Mouse (Mus musculus) neural tube, embryonic 11.5 days (tissue): Measurements from ENCODE around the gene Ift52. TPM values are rescaled to one million over a fixed set of nuclear protein-coding genes. Genes with fewer than 3 reads are reported as not detected.

Experiments
- ATAC-seq: fragments of 200-750 bp; cut with Nextera tagmentation; 2 replicates; pipeline ENCODE4 v1.8.0; 2017; ENCODE audit warnings: moderate number of reproducible peaks, mild to moderate bottlenecking, moderate TSS enrichment, moderate library complexity; ENCODE audit not compliant: insufficient read depth, low FRiP score, low TSS enrichment
- DNase-seq: peaks from one replicate; pipeline ENCODE4 v3.0.0-alpha.2; 2015; ENCODE audit warnings: low spot score
- H3K27ac ChIP-seq: fragments of 300-500 bp; sonication (generic); 2 replicates; pipeline ENCODE4 v1.5.1; 2014; ENCODE audit warnings: low read depth, mild to moderate bottlenecking, low read length
- H3K27me3 ChIP-seq: fragments of 300-500 bp; sonication (generic); 2 replicates; pipeline ENCODE4 v1.6.1; 2014; ENCODE audit warnings: mild to moderate bottlenecking, low read length, mixed read lengths; ENCODE audit not compliant: control insufficient read depth, insufficient read depth
- H3K36me3 ChIP-seq: fragments of 300-500 bp; sonication (generic); 2 replicates; pipeline ENCODE4 v1.6.1; 2014; ENCODE audit warnings: mild to moderate bottlenecking, low read length, moderate library complexity, mixed read lengths; ENCODE audit not compliant: control insufficient read depth, insufficient read depth
- H3K4me1 ChIP-seq: fragments of 300-500 bp; sonication (generic); 2 replicates; pipeline ENCODE4 v1.6.1; 2014; ENCODE audit warnings: low read length, mixed read lengths; ENCODE audit not compliant: control insufficient read depth, insufficient read depth
- H3K4me2 ChIP-seq: fragments of 300-500 bp; sonication (generic); 2 replicates; pipeline ENCODE4 v1.6.1; 2014; ENCODE audit warnings: low read depth, mild to moderate bottlenecking, moderate library complexity
- H3K4me3 ChIP-seq: fragments of 300-500 bp; sonication (generic); 2 replicates; pipeline ENCODE4 v1.5.1; 2014; ENCODE audit warnings: low read depth, low read length
- H3K9ac ChIP-seq: fragments of 300-500 bp; sonication (generic); 2 replicates; pipeline ENCODE4 v1.6.1; 2014; ENCODE audit warnings: mild to moderate bottlenecking, low read length
- H3K9me3 ChIP-seq: fragments of 300-500 bp; sonication (generic); 2 replicates; pipeline ENCODE4 v1.6.1; 2016; ENCODE audit warnings: low read length; ENCODE audit not compliant: control insufficient read depth
- WGBS: fragments of 180-500 bp; shearing (Covaris S2); extraction: QIAGEN DNeasy Blood & Tissue Kit; methylation state at CpG from one replicate; pipeline ENCODE4 v1.1.7; 2014; 5-methylcytosine and 5-hydroxymethylcytosine counted together
- polyA plus RNA-seq: library from polyadenylated mRNA; unstranded; fragments of >200 nt; fragmentation: Nextera tagmentation; extraction: Ambion mirVana; gene quantifications from 2 replicates; pipeline ENCODE4 v1.2.1, GENCODE M21; 2014

Gene Ift52
- polyA plus RNA-seq, 1 experiment from 2014 or later = 55.3 TPM

DNA sequence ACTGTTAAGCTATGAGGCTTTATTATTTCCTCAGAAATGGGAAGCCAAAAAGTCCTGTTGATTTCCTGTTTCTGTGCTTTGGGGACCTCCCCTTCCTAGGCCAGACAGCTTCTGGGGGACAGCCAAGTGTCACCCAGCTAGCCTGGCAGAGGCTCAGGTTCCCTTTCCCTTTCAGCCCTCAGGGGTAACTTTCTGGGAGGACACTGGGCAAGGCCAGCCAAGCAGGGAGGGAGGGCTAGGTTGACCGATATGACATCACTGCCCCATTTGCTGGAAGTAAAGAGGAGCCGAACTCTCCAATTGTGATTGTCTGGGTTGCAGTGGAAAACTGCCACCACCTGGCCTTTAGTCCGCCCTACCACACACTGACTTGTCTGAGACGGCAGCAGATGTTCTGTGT, 41.2 kb upstream of the Ift52 start:
- Histone ChIP-seq H3K4me3 (no peak overlapping the region), H3K4me1 (peaks cover 3% of the 10 kb centered on the region; the same call in 1 of the 2 replicates), H3K4me2 (no peak overlapping the region), H3K27me3 (no peaks in the 10 kb centered on the region), H3K9ac (no peak overlapping the region), H3K36me3 (no peaks in the 10 kb centered on the region), H3K27ac (no peak overlapping the region), H3K9me3 (no peaks in the 10 kb centered on the region)
- WGBS = 64% methylated on average over 4 of the region's 4 CpGs
- no peak for ATAC-seq
- DNase-seq = no peak

GRCm38 (mm10) chr2:162984381-162984780, 32.8 kb upstream of the Ift52 start:
- DNase-seq (no peak), ATAC-seq (no peak)
- H3K36me3 ChIP-seq = no peaks in the 10 kb centered on the region
- no peak overlapping the region for H3K9ac ChIP-seq
- H3K9me3 ChIP-seq = no peaks in the 10 kb centered on the region
- H3K4me1 ChIP-seq = no peaks in the 10 kb centered on the region
- no peak overlapping the region for H3K4me3 ChIP-seq
- 94% methylated on average over 6 of the region's 6 CpGs for WGBS
- no peaks in the 10 kb centered on the region for H3K27me3 ChIP-seq
- no peak overlapping the region for H3K27ac ChIP-seq
- H3K4me2 ChIP-seq = no peak overlapping the region

- H3K36me3 ChIP-seq = no peaks in the 10 kb centered on the region
- no peaks in the 10 kb centered on the region for H3K9me3 ChIP-seq
- H3K27ac ChIP-seq = no peak overlapping the region
- no peak overlapping the region for H3K4me3 ChIP-seq
- H3K9ac ChIP-seq = no peak overlapping the region
- no peak overlapping the region for H3K4me2 ChIP-seq
- ATAC-seq (no peak), DNase-seq (no peak)
- 75% methylated on average over 3 of the region's 3 CpGs for WGBS
- no peaks in the 10 kb centered on the region for H3K4me1 ChIP-seq
- H3K27me3 ChIP-seq = no peaks in the 10 kb centered on the region
Observed at GRCm38 (mm10) chr2:162985923-162986322, 31.2 kb upstream of the Ift52 start.

DNA sequence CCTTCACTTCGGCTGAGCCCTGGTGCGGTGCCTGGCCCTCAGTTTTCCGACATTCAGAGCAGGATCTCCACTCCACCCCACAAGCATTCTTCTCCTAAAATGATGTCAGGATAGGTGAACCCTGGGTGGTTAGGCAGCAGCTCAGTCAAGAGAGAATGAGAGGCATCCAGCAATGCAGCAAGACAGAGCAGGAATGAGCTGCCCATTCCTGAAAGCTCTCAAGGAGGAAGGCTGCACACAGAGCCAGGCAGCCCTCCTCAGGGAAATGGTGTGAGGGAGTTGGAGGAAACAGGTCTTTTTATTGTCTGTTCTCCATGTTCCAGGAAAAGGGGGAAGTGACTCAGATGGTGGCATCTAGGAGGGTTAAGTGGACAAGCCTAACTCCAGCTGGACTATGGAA, 30.4 kb upstream of the Ift52 start:
- DNase-seq = no peak
- Histone ChIP-seq H3K9ac (no peak overlapping the region), H3K27ac (no peak overlapping the region), H3K9me3 (no peaks in the 10 kb centered on the region), H3K4me3 (no peak overlapping the region), H3K4me1 (no peaks in the 10 kb centered on the region), H3K4me2 (no peak overlapping the region), H3K27me3 (no peaks in the 10 kb centered on the region), H3K36me3 (no peaks in the 10 kb centered on the region)
- WGBS = 89% methylated on average over 3 of the region's 3 CpGs
- ATAC-seq = no peak

- DNase-seq (no peak), ATAC-seq (no peak)
- no peaks in the 10 kb centered on the region for H3K9me3 ChIP-seq
- 55% methylated on average over 8 of the region's 8 CpGs for WGBS
- H3K27ac ChIP-seq = no peak within 1 kb of the TSS
- no peak within 1 kb of the TSS for H3K9ac ChIP-seq
- no peak within 1 kb of the TSS for H3K4me2 ChIP-seq
- no peak within 1 kb of the TSS for H3K4me3 ChIP-seq
- no peaks in the 10 kb centered on the region for H3K27me3 ChIP-seq
- no peaks in the 10 kb centered on the region for H3K36me3 ChIP-seq
- no peaks in the 10 kb centered on the region for H3K4me1 ChIP-seq
Observed at GRCm38 (mm10) chr2:162987218-162987617, 29.9 kb upstream of the Ift52 start, which contains the start of gene Sgk2. Sgk2 (plus strand) TSS chr2:162987330.

DNA sequence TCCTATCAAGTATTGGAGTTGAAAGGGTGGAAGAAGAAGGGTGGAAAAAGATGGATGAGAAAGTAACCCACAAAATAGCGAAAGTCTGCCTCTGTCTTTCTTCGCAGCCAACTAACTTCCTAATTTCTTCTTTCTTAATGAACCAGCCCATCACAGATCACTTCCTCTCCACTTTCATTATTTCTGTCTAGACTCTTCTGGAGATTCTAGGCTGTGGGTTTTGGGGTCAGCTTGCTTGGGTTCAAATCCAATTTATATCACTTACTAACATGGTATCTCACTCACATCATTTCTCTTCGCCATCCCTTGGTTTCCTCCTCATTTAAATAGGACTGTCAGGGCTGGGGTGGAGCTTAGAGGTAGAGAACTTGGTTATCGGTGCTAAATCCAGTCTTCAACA, 28.9 kb upstream of the Ift52 start:
- Histone ChIP-seq H3K4me2 (no peak overlapping the region), H3K36me3 (no peaks in the 10 kb centered on the region), H3K4me1 (no peaks in the 10 kb centered on the region), H3K9me3 (no peaks in the 10 kb centered on the region), H3K9ac (no peak overlapping the region), H3K27ac (no peak overlapping the region), H3K27me3 (no peaks in the 10 kb centered on the region), H3K4me3 (no peak overlapping the region)
- WGBS = 90% methylated on average over 4 of the region's 4 CpGs
- ATAC-seq = no peak
- no peak for DNase-seq

GRCm38 (mm10) chr2:162991394-162992083, 25.6 kb upstream of the Ift52 start:
- no peak overlapping the region for H3K4me2 ChIP-seq
- H3K27ac ChIP-seq = no peak overlapping the region
- H3K4me3 ChIP-seq = no peak overlapping the region
- no peaks in the 10 kb centered on the region for H3K4me1 ChIP-seq
- 42% methylated on average over 6 of the region's 6 CpGs for WGBS
- H3K9ac ChIP-seq = peak overlapping the region; percentile 10; the same call in 1 of the 2 replicates
- ATAC-seq (no peak), DNase-seq (no peak)
- no peaks in the 10 kb centered on the region for H3K9me3 ChIP-seq
- H3K27me3 ChIP-seq = no peaks in the 10 kb centered on the region
- no peaks in the 10 kb centered on the region for H3K36me3 ChIP-seq

GRCm38 (mm10) chr2:162992084-162992437, 25.1 kb upstream of the Ift52 start:
- Histone ChIP-seq H3K36me3 (no peaks in the 10 kb centered on the region), H3K9me3 (no peaks in the 10 kb centered on the region), H3K4me1 (no peaks in the 10 kb centered on the region), H3K27ac (no peak overlapping the region), H3K27me3 (no peaks in the 10 kb centered on the region), H3K9ac (no peak overlapping the region), H3K4me3 (no peak overlapping the region), H3K4me2 (no peak overlapping the region)
- ATAC-seq (no peak), DNase-seq (no peak)

GRCm38 (mm10) chr2:162993881-162994616, 23.1 kb upstream of the Ift52 start:
- 78% methylated on average over 9 of the region's 9 CpGs for WGBS
- ATAC-seq (no peak), DNase-seq (no peak)
- H3K27ac ChIP-seq = no peak overlapping the region
- H3K36me3 ChIP-seq = no peaks in the 10 kb centered on the region
- H3K4me2 ChIP-seq = no peak overlapping the region
- H3K27me3 ChIP-seq = no peaks in the 10 kb centered on the region
- H3K9me3 ChIP-seq = no peaks in the 10 kb centered on the region
- no peaks in the 10 kb centered on the region for H3K4me1 ChIP-seq
- no peak overlapping the region for H3K9ac ChIP-seq
- H3K4me3 ChIP-seq = no peak overlapping the region
